Mouse (Mus musculus): ENCODE measurements around the gene Noa1. TPM values are rescaled to one million over a fixed set of nuclear protein-coding genes. Genes with fewer than 3 reads are reported as not detected.

The Noa1 gene
- total RNA-seq, 2 experiments from 2014 or later: 25.7 to 26.4 TPM

GRCm38 (mm10) chr5:77292803-77293522, 16.9 kb downstream of the Noa1 start:
- DNase-seq (ENCODE audit: extremely low spot score in 1 of 2, low spot score in 1 of 2): no peak

GRCm38 (mm10) chr5:77290606-77291005, 19.3 kb downstream of the Noa1 start:
- DNase-seq (ENCODE audit: extremely low spot score in 1 of 2, low spot score in 1 of 2): no peak

- DNase-seq (ENCODE audit: extremely low spot score in 1 of 2, low spot score in 1 of 2): no peak
Observed at GRCm38 (mm10) chr5:77289686-77290085, 20.2 kb downstream of the Noa1 start.

GRCm38 (mm10) chr5:77287901-77288300, 22.0 kb downstream of the Noa1 start:
- DNase-seq (ENCODE audit: extremely low spot score in 1 of 2, low spot score in 1 of 2): no peak

GRCm38 (mm10) chr5:77286904-77287303, 23.0 kb downstream of the Noa1 start:
- DNase-seq (ENCODE audit: extremely low spot score in 1 of 2, low spot score in 1 of 2): no peak

GRCm38 (mm10) chr5:77285685-77286084, 24.2 kb downstream of the Noa1 start:
- no peak for DNase-seq (ENCODE audit: extremely low spot score in 1 of 2, low spot score in 1 of 2)

GRCm38 (mm10) chr5:77282242-77282641, 27.6 kb downstream of the Noa1 start:
- no peak for DNase-seq (ENCODE audit: extremely low spot score in 1 of 2, low spot score in 1 of 2)

GRCm38 (mm10) chr5:77281518-77282174, 28.2 kb downstream of the Noa1 start:
- no peak for DNase-seq (ENCODE audit: extremely low spot score in 1 of 2, low spot score in 1 of 2)

- no peak for DNase-seq (ENCODE audit: extremely low spot score in 1 of 2, low spot score in 1 of 2)
Observed at GRCm38 (mm10) chr5:77277204-77277603, 32.7 kb downstream of the Noa1 start.

GRCm38 (mm10) chr5:77275950-77276349, 33.9 kb downstream of the Noa1 start:
- peak in 1 of 2 experiments; percentile 52 for DNase-seq (ENCODE audit: extremely low spot score in 1 of 2, low spot score in 1 of 2)

GRCm38 (mm10) chr5:77273151-77273550, 36.7 kb downstream of the Noa1 start:
- DNase-seq (ENCODE audit: extremely low spot score in 1 of 2, low spot score in 1 of 2): no peak

- DNase-seq (ENCODE audit: extremely low spot score in 1 of 2, low spot score in 1 of 2): no peak
Observed at GRCm38 (mm10) chr5:77269399-77269798, 40.5 kb downstream of the Noa1 start.

- DNase-seq (ENCODE audit: extremely low spot score in 1 of 2, low spot score in 1 of 2): no peak
Observed at GRCm38 (mm10) chr5:77267957-77268624, 41.8 kb downstream of the Noa1 start.

- DNase-seq (ENCODE audit: extremely low spot score in 1 of 2, low spot score in 1 of 2): no peak
Observed at GRCm38 (mm10) chr5:77267441-77267840, 42.4 kb downstream of the Noa1 start.

- DNase-seq (ENCODE audit: extremely low spot score in 1 of 2, low spot score in 1 of 2): no peak
Observed at GRCm38 (mm10) chr5:77266886-77267401, 42.9 kb downstream of the Noa1 start.

- DNase-seq (ENCODE audit: extremely low spot score in 1 of 2, low spot score in 1 of 2): peak; percentile 15 to 23
Observed at GRCm38 (mm10) chr5:77266066-77266885, 43.6 kb downstream of the Noa1 start.

GRCm38 (mm10) chr5:77265671-77266065, 44.2 kb downstream of the Noa1 start:
- DNase-seq (ENCODE audit: extremely low spot score in 1 of 2, low spot score in 1 of 2): peak; percentile 25 to 35

GRCm38 (mm10) chr5:77265081-77265670, 44.7 kb downstream of the Noa1 start, which contains the start of gene Rest:
Rest (plus strand) TSS chr5:77265491.
- DNase-seq (ENCODE audit: extremely low spot score in 1 of 2, low spot score in 1 of 2): peak; percentile 41 to 44

GRCm38 (mm10) chr5:77262105-77262504, 47.8 kb downstream of the Noa1 start:
- no peak for DNase-seq (ENCODE audit: extremely low spot score in 1 of 2, low spot score in 1 of 2)

- DNase-seq (ENCODE audit: extremely low spot score in 1 of 2, low spot score in 1 of 2): no peak
Observed at GRCm38 (mm10) chr5:77261137-77261536, 48.7 kb downstream of the Noa1 start.
